Mouse (Mus musculus) liver, embryonic 16.5 days (tissue): Measurements from ENCODE around the gene Vmn1r172. TPM values are rescaled to one million over a fixed set of nuclear protein-coding genes. Genes with fewer than 3 reads are reported as not detected.
"Not testable (repeated sequence)": the region's sequence is repeated elsewhere in the genome, so short reads cannot be mapped to it uniquely, and the experiment has no call there.

Experiments used
- ATAC-seq: fragments of 200-750 bp; cut with Nextera tagmentation; 2 replicates; pipeline ENCODE4 v1.8.0; 2017; ENCODE audit warnings: low read depth, mild to moderate bottlenecking, moderate number of reproducible peaks, moderate library complexity
- H3K27ac ChIP-seq: fragments of 300-500 bp; sonication (generic); 2 replicates; pipeline ENCODE4 v1.5.1; 2014; ENCODE audit warnings: mild to moderate bottlenecking, low read length
- H3K27me3 ChIP-seq: fragments of 300-500 bp; sonication (generic); 2 replicates; pipeline ENCODE4 v1.6.1; 2014; ENCODE audit warnings: low read depth, low read length, mixed read lengths; ENCODE audit not compliant: control insufficient read depth, insufficient read depth
- H3K36me3 ChIP-seq: fragments of 300-500 bp; sonication (generic); 2 replicates; pipeline ENCODE4 v1.6.1; 2014; ENCODE audit warnings: mild to moderate bottlenecking; ENCODE audit not compliant: control insufficient read depth, insufficient read depth
- H3K4me1 ChIP-seq: fragments of 300-500 bp; sonication (generic); 2 replicates; pipeline ENCODE4 v1.6.1; 2014; ENCODE audit warnings: low read depth, low read length, mixed read lengths; ENCODE audit not compliant: control insufficient read depth
- H3K4me2 ChIP-seq: fragments of 300-500 bp; sonication (generic); 2 replicates; pipeline ENCODE4 v1.6.1; 2014; ENCODE audit warnings: low read depth, low read length, mixed read lengths
- H3K4me3 ChIP-seq: fragments of 300-500 bp; sonication (generic); 2 replicates; pipeline ENCODE4 v1.5.1; 2014; ENCODE audit warnings: low read depth, mild to moderate bottlenecking, low read length
- H3K9ac ChIP-seq: fragments of 300-500 bp; sonication (generic); 2 replicates; pipeline ENCODE4 v1.6.1; 2014; ENCODE audit warnings: low read depth, low read length
- H3K9me3 ChIP-seq: fragments of 300-500 bp; sonication (generic); replicated peaks from 2 replicates; pipeline ENCODE4 v1.6.1; 2016; ENCODE audit warnings: low read length; ENCODE audit not compliant: control insufficient read depth
- WGBS: fragments of 180-500 bp; shearing (Covaris S2); extraction: QIAGEN DNeasy Blood & Tissue Kit; methylation state at CpG from one replicate; pipeline ENCODE4 v1.1.7; 2014; ENCODE audit not compliant: insufficient replicate concordance; 5-methylcytosine and 5-hydroxymethylcytosine counted together
- polyA plus RNA-seq: library from polyadenylated mRNA; unstranded; fragments of >200 nt; fragmentation: Nextera tagmentation; extraction: Ambion mirVana; gene quantifications from 2 replicates; pipeline ENCODE4 v1.2.1, GENCODE M21; 2015

The Vmn1r172 gene
- polyA plus RNA-seq: not detected in 2 replicates

DNA sequence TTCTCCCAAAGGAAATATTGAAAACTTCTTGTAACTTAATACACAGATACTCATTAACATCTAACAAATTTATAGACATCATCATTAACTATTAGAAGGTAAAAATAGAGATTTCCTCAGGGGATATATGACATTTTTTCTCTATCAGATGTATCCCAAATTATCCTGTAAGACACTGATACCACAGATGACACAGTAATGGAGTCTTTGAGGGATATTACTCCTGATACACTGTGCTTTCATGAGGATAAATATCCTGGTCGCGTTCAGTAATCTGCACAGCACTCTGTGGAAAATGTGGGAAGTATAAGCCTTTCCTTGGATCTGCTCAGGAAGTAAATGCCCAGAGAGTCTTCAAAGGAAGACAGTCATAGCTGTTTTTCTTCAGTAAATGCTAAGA, at the start of gene Vmn1r172:
TSS of gene Vmn1r172 (plus strand) at position 301 of the 400 bp plus-strand sequence.
- Histone ChIP-seq H3K4me2 (no peak within 1 kb of the TSS), H3K9me3 (no peaks in the 10 kb centered on the region), H3K9ac (no peak within 1 kb of the TSS), H3K27me3 (no peaks in the 10 kb centered on the region), H3K36me3 (no peaks in the 10 kb centered on the region), H3K27ac (no peak within 1 kb of the TSS), H3K4me3 (no peak within 1 kb of the TSS), H3K4me1 (no peaks in the 10 kb centered on the region)
- ATAC-seq: no peak
- 40% methylated on average over 2 of the region's 2 CpGs for WGBS

DNA sequence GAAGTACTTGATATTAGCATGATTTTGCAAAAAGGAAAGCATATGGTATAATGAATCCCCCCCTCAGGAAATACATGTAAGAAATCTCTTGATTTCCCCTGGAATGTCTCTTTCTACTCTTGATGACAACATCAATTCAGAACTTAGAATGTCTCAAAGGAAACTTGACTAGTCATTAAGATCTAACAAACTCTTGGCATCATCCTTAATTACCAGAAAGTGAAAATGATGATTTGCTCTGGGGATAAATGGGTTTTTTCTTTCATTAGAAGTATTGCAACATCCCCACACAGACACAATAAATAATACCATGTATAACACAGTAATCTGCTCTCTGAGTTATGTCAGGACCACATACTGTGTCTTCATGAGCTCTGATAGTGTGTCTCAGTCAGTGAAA, 27.7 kb upstream of the Vmn1r172 start, which contains the start of gene Vmn1r171:
TSS of gene Vmn1r171 (plus strand) at position 301 of the 400 bp plus-strand sequence.
- no peak within 1 kb of the TSS for H3K9ac ChIP-seq
- no peak within 1 kb of the TSS for H3K4me2 ChIP-seq
- H3K4me3 ChIP-seq: no peak within 1 kb of the TSS
- ATAC-seq: no peak
- no peaks in the 10 kb centered on the region for H3K4me1 ChIP-seq
- no peak within 1 kb of the TSS for H3K27ac ChIP-seq
- no peaks in the 10 kb centered on the region for H3K27me3 ChIP-seq
- H3K9me3 ChIP-seq: no peaks in the 10 kb centered on the region
- H3K36me3 ChIP-seq: no peaks in the 10 kb centered on the region

DNA sequence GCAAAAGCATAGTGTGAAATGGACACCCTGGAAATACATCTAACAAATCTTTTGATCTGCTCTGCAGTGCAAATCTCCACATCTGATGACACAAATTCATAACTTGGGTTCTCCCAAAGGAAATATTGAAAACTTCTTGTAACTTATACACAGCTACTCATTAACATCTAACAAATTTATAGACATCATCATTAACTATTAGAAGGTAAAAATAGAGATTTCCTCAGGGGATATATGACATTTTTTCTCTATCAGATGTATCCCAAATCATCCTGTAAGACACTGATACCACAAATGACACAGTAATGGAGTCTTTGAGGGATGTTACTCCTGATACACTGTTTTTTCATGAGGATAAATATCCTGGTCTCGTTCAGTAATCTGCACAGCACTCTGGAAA, 42.3 kb downstream of the Vmn1r172 start, which contains the start of gene Vmn1r173:
TSS of gene Vmn1r173 (plus strand) at position 301 of the 400 bp plus-strand sequence.
- WGBS: 27% methylated on average over 1 of the region's 1 CpGs
- ATAC-seq: not testable (repeated sequence)

More for the DNA sequence above, 42.3 kb downstream of the Vmn1r172 start, which contains the start of gene Vmn1r173:
- H3K4me1 ChIP-seq, H3K9ac ChIP-seq, H3K4me3 ChIP-seq, H3K9me3 ChIP-seq, H3K27ac ChIP-seq, H3K27me3 ChIP-seq, H3K36me3 ChIP-seq, H3K4me2 ChIP-seq: not testable (repeated sequence)

Other genes starting within 250 kb of the Vmn1r172 start
- not detected in 2 replicates for gene Vmn1r167, start 151.1 kb upstream of the Vmn1r172 start, polyA plus RNA-seq
- not detected in 2 replicates for gene Vmn1r168, start 118.6 kb upstream of the Vmn1r172 start, polyA plus RNA-seq
- gene Vmn1r169, start 82.8 kb upstream of the Vmn1r172 start, polyA plus RNA-seq: not detected in 2 replicates
- not detected in 2 replicates for gene Vmn1r170, start 52.1 kb upstream of the Vmn1r172 start, polyA plus RNA-seq
- not detected in 2 replicates for gene Vmn1r171, start 27.6 kb upstream of the Vmn1r172 start, polyA plus RNA-seq
- gene Vmn1r173, start 42.4 kb downstream of the Vmn1r172 start, polyA plus RNA-seq: not detected in 2 replicates
- gene Vmn1r174, start 94.0 kb downstream of the Vmn1r172 start, polyA plus RNA-seq: not detected in 2 replicates
- not detected in 2 replicates for gene Vmn1r175, start 152.3 kb downstream of the Vmn1r172 start, polyA plus RNA-seq
- gene Vmn1r176, start 179.1 kb downstream of the Vmn1r172 start, polyA plus RNA-seq: not detected in 2 replicates
- not detected in 2 replicates for gene Vmn1r177, start 208.1 kb downstream of the Vmn1r172 start, polyA plus RNA-seq
- gene Vmn1r178, start 233.7 kb downstream of the Vmn1r172 start, polyA plus RNA-seq: not detected in 2 replicates